ENCODE assay signal across 8 mouse cellular contexts in genomic region chr2:91457656-91458251, GRCm38 (mm10). TPM values are rescaled to one million over a fixed set of nuclear protein-coding genes. Genes with fewer than 3 reads are reported as not detected.
DNase-seq lines count a peak whose midpoint lies in the region; ATAC-seq lines count a peak whose summit lies in the region.

No protein-coding gene starts in this region.

- H3K36me3 ChIP-seq in lung, embryonic 15.5 days, result no peaks in the 10 kb centered on the region
- no peaks in the 10 kb centered on the region for H3K36me3 ChIP-seq in forebrain, embryonic 16.5 days (ENCODE audit: control insufficient read depth, insufficient read depth)
- H3K36me3 ChIP-seq in midbrain, embryonic 16.5 days (ENCODE audit: control insufficient read depth, insufficient read depth, low read length), result no peaks in the 10 kb centered on the region

- H3K9ac ChIP-seq in lung, embryonic 15.5 days, result peak overlapping the region; percentile 79
- H3K9ac ChIP-seq in forebrain, embryonic 16.5 days (replicated peaks; ENCODE audit: low read depth, low read length), result peak overlapping the region; percentile 71
- H3K9ac ChIP-seq in midbrain, embryonic 16.5 days (ENCODE audit: low read depth, low read length), result peak overlapping the region; percentile 68

- H3K4me1 ChIP-seq in lung, embryonic 15.5 days, result peaks cover 50% of the 10 kb centered on the region
- H3K4me1 ChIP-seq in forebrain, embryonic 16.5 days (replicated peaks; ENCODE audit: control insufficient read depth, insufficient read depth, low read length), result peaks cover 32% of the 10 kb centered on the region
- peaks cover 32% of the 10 kb centered on the region for H3K4me1 ChIP-seq in midbrain, embryonic 16.5 days (ENCODE audit: control insufficient read depth, insufficient read depth, low read length)

- intact Hi-C loops in left cerebral cortex, postnatal 25 days (cut with DNase I), result loop anchor here (5.0 kb wide), 1 partner anchor 130 kb away; no protein-coding TSS in a partner anchor

- H3K4me3 ChIP-seq in lung, embryonic 15.5 days, result peak overlapping the region; percentile 72
- H3K4me3 ChIP-seq in forebrain, embryonic 16.5 days (replicated peaks; ENCODE audit: low read length), result peak overlapping the region; percentile 53
- peak overlapping the region; percentile 54 for H3K4me3 ChIP-seq in midbrain, embryonic 16.5 days (ENCODE audit: low read depth, low read length)

- peak; percentile 40 for ATAC-seq in lung, embryonic 15.5 days (ENCODE audit: borderline replicate concordance, extremely low read depth, low FRiP score, low TSS enrichment)
- ATAC-seq in forebrain, embryonic 16.5 days, result peak; percentile 53
- peak; percentile 68 for ATAC-seq in midbrain, embryonic 16.5 days
- ATAC-seq in megakaryocyte-erythroid progenitor cell, adult 5-6 weeks (replicated peaks; ENCODE audit: low FRiP score, low TSS enrichment, poor library complexity, severe bottlenecking), result no peak

- H3K9me3 ChIP-seq in lung, embryonic 15.5 days, result no peaks in the 10 kb centered on the region
- H3K9me3 ChIP-seq in forebrain, embryonic 16.5 days (ENCODE audit: control insufficient read depth, low read length), result no peaks in the 10 kb centered on the region
- H3K9me3 ChIP-seq in midbrain, embryonic 16.5 days (replicated peaks; ENCODE audit: control insufficient read depth, low read length, poor library complexity, severe bottlenecking), result no peaks in the 10 kb centered on the region

- peak overlapping the region; percentile 74 for H3K4me2 ChIP-seq in lung, embryonic 15.5 days
- H3K4me2 ChIP-seq in forebrain, embryonic 16.5 days (ENCODE audit: low read length), result peak overlapping the region; percentile 83
- H3K4me2 ChIP-seq in midbrain, embryonic 16.5 days (ENCODE audit: low read length), result peak overlapping the region; percentile 83

- 0% methylated on average over 40 of the region's 45 CpGs for WGBS in lung, embryonic 15.5 days
- WGBS in forebrain, embryonic 16.5 days, result under 1% methylated on average over 44 of the region's 45 CpGs
- 0% methylated on average over 45 of the region's 45 CpGs for WGBS in midbrain, embryonic 16.5 days

- DNase-seq in lung, postnatal 36 days, result no peak
- DNase-seq in adrenal gland, postnatal 25 days, result peak; percentile 15
- DNase-seq in kidney, postnatal 4 days, result peak; percentile 52 to 68
- DNase-seq in left cerebral cortex, postnatal 25 days (ENCODE audit: low spot score in 2 of 2), result no peak

- H3K27ac ChIP-seq in lung, embryonic 15.5 days, result peak overlapping the region; percentile 96
- H3K27ac ChIP-seq in forebrain, embryonic 16.5 days (ENCODE audit: low read length), result peak overlapping the region; percentile 45; the same call in 1 of the 2 replicates
- peak overlapping the region; percentile 44 for H3K27ac ChIP-seq in midbrain, embryonic 16.5 days (ENCODE audit: low read length)

- H3K27me3 ChIP-seq in lung, embryonic 15.5 days, result no peaks in the 10 kb centered on the region
- no peaks in the 10 kb centered on the region for H3K27me3 ChIP-seq in forebrain, embryonic 16.5 days (replicated peaks; ENCODE audit: control insufficient read depth, insufficient read depth, low read length)
- no peaks in the 10 kb centered on the region; the same call in 1 of the 2 replicates for H3K27me3 ChIP-seq in midbrain, embryonic 16.5 days (ENCODE audit: control insufficient read depth, insufficient read depth, low read depth, low read length)

RNA-seq across cellular contexts. Expression of gene Lrp4, which starts 0.4 kb away (rescaled TPM):
- polyA plus RNA-seq in lung, embryonic 15.5 days (2015; fragmentation: Nextera tagmentation; extraction: Ambion mirVana), result 10.0 and 11.4 TPM in 2 replicates
- total RNA-seq in adrenal gland, postnatal 25 days (2021), result 4.7 and 5.2 TPM in 2 replicates
- 4.5 and 5.9 TPM in 2 replicates for polyA plus RNA-seq in forebrain, embryonic 16.5 days (2015; fragmentation: Nextera tagmentation; extraction: Ambion mirVana)
- polyA plus RNA-seq in midbrain, embryonic 16.5 days (2015; fragmentation: Nextera tagmentation; extraction: Ambion mirVana), result 3.6 and 5.0 TPM in 2 replicates
- total RNA-seq in megakaryocyte-erythroid progenitor cell, adult 5-6 weeks (2014; fragmentation: Nextera tagmentation), result not detected in 2 replicates
- total RNA-seq in megakaryocyte-erythroid progenitor cell, adult 5-6 weeks (2017), result 0.23 TPM in 1 of 2 replicates, not detected in the other
- 10 to 100 TPM; 24.9 to 25.2 TPM for total RNA-seq in left cerebral cortex, postnatal 25 days (2021)

RNA-seq across cellular contexts. Expression of gene 1110051M20Rik, which starts 13.2 kb away (rescaled TPM):
- 66.8 and 68.4 TPM in 2 replicates for polyA plus RNA-seq in lung, embryonic 15.5 days (2015; fragmentation: Nextera tagmentation; extraction: Ambion mirVana)
- total RNA-seq in adrenal gland, postnatal 25 days (2021), result 13.6 and 20.7 TPM in 2 replicates
- 163 and 187 TPM in 2 replicates for polyA plus RNA-seq in forebrain, embryonic 16.5 days (2015; fragmentation: Nextera tagmentation; extraction: Ambion mirVana)
- 173 and 178 TPM in 2 replicates for polyA plus RNA-seq in midbrain, embryonic 16.5 days (2015; fragmentation: Nextera tagmentation; extraction: Ambion mirVana)
- total RNA-seq in megakaryocyte-erythroid progenitor cell, adult 5-6 weeks (2014; fragmentation: Nextera tagmentation), result 11.1 and 12.1 TPM in 2 replicates
- total RNA-seq in megakaryocyte-erythroid progenitor cell, adult 5-6 weeks (2017), result 3.1 and 9.3 TPM in 2 replicates
- total RNA-seq in left cerebral cortex, postnatal 25 days (2021), result 10 to 100 TPM; 89.9 to 96.6 TPM

Comparison
In these comparisons a context has a peak if more than half of its experiments do, and no peak if none do; other contexts are left out.
1. H3K27ac ChIP-seq: peak in every context shown above with its lines; median percentile 96 in lung, embryonic 15.5 days; 45 in forebrain, embryonic 16.5 days; 44 in midbrain, embryonic 16.5 days.
2. DNase-seq: peak in adrenal gland, postnatal 25 days (single experiment) and kidney, postnatal 4 days (2 of 2); none in lung, postnatal 36 days (single experiment) and left cerebral cortex, postnatal 25 days (0 of 2).
3. Peak in every context shown above with its lines, with median percentiles within 50 percentile points of each other: H3K4me2 ChIP-seq, H3K4me3 ChIP-seq and H3K9ac ChIP-seq.